Mouse (Mus musculus): Measurements from ENCODE around the gene Slc26a8.

DNA sequence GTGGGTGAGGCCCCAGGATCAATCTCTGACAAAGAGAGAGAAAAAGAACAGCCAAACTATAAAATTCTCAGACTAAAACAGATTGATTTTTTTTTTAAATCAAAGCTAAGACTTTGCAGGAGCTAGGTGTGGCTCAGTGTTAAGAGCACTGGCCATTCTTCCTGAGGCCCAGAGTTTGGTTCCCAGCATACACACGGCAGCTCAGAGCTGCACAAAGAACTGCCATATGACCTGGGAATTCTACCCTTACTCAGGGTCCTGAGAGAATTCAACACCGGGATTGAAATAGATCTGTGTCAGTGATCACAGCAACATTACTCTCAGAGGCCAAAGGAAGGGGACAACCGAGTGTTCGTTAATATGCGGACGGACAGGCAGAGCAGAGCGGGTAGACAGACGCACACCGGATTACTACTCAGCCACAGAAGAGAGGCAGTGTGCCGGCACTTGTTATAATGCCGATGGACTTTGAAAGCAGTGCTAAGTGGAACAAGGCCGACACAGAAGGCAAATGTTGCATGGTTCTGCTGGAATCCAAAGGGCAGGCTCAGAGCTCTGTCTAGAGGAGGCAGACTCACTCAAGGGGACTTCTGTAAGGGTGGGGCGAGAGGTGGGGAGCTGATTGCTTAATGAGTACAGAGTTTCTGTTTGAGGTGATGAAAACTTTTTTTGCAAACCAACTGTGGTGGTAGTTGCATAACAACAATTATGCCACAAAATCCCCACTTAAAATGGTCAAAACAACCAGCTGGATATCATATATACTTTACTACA lies 7.5 kb downstream of the Slc26a8 start:
- TF ChIP-seq CTCF (IDR thresholded peaks at IDR 0.05 in 2 of 3, conservative IDR thresholded peaks at IDR 0.05 in 1 of 3; ENCODE audit: control insufficient read depth in 1 of 3, insufficient read depth in 1 of 3, low read depth in 2 of 3, low read length in 3 of 3, poor library complexity in 1 of 3, severe bottlenecking in 1 of 3) (no peak), USF1 (IDR thresholded peaks at IDR 0.05; ENCODE audit: low read depth, low read length) (no peak), ZNF384 (IDR thresholded peaks at IDR 0.05; ENCODE audit: low read depth, low read length) (no peak), GATA1 (IDR thresholded peaks at IDR 0.05; ENCODE audit: low read depth, low read length) (no peak), MAX (IDR thresholded peaks at IDR 0.05; ENCODE audit: low read length) (no peak), POLR2AphosphoS2 (IDR thresholded peaks at IDR 0.05; ENCODE audit: low read length) (no peak), TCF12 (IDR thresholded peaks at IDR 0.05; ENCODE audit: low read depth, low read length) (no peak), SIN3A (IDR thresholded peaks at IDR 0.05; ENCODE audit: low read length) (no peak), CHD1 (IDR thresholded peaks at IDR 0.05; ENCODE audit: low read depth, low read length) (no peak)

Measured in MEL (cell line).